Mouse (Mus musculus): Measurements from ENCODE around the gene Gm10647. TPM values are rescaled to one million over a fixed set of nuclear protein-coding genes. Genes with fewer than 3 reads are reported as not detected.
"Not testable (repeated sequence)": the region's sequence is repeated elsewhere in the genome, so short reads cannot be mapped to it uniquely, and the experiment has no call there.

Gene Gm10647
- under 1 TPM; 0.15 to 0.36 TPM for total RNA-seq (2021)
- long read RNA-seq, experiment 1: 0 reads
- long read RNA-seq, experiment 2, partial matches to known transcripts: 0 of 1 reads
- long read RNA-seq, experiment 2, other reads (novel, unspliced or antisense): 0 of 1 reads

DNA sequence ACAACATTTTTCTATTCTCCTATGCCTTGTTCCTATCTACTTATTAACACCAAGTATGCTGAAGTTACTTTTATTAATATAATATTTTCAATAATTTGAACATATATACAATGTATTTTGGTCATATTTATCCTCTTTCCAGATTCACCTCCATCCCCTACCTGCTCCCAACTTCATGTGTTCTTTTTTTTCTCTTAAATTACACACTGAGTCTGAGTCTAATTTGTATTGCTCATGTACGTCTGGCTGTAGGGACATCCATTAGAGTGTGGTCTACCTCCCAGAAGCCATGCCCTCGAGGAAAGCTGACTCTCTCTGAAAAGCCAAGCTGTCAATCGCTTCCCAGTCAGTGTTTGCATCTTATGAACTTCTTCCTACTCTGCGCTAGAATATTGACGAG is at the start of gene Gm10647:
TSS of gene Gm10647 (plus strand) at position 301 of the 400 bp plus-strand sequence.
- DNase-seq: no peak
- intact Hi-C loops (cut with DNase I): no loop called here

DNA sequence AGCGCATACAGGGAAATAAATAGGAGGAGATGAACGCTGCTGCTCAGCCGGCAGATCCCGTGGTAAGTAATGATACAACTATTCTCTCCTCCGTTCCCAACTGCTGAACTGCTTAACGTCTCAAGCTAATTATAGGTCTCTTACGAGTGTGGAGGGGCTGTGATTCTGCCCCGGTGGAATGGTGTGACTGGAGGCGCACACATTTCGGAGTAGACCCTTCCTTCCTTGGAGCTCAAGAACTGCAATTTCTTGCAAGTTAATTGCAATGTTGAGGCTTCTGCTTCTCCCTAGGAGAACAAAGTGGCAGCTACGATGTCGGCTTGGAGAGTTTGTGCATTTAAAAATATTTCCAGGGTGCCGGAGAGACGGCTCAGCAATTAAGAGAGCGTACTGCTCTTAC is 48.4 kb upstream of the Gm10647 start:
- DNase-seq: no peak
- intact Hi-C loops (cut with DNase I): no loop called here

DNA sequence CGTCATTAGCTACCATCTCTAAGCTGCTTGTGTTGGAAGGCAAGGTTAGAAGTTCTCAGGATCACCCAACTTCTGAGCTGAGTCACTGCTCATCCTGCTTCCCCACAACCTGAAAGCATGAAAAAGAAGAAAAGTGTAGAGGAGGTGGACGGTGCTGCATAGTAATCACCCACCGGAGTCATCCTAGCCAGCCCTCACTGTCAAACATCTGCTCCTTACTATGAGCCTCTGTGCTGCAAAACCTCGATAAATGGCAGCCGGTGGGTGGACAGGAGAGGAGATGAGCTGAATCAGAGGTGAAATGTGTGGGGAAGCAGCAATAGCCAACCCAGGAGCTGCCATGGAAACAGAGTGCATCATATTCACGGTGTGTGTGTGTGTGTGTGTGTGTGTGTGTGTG is 44.0 kb upstream of the Gm10647 start:
- intact Hi-C loops (cut with DNase I): no loop called here
- DNase-seq: no peak

DNA sequence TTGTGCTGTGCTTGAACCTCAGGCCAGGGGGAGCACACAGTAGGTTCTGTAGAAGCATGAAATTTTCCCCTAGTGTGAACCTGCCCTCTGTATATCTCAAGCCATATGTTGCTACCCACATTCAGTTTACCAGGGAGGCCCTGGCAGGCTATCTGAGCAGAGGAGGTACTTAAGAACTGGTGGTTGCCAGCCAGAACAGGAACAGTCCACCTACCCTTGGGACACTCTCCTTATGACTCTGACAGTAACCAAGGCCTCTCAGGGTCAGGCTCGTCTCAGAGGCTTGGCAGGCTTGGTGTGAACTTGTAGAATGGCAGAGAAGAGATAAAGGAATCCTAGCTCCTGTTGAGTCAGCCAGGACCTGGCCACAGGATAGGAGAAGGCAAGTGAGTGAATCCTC is 35.8 kb upstream of the Gm10647 start:
- DNase-seq: no peak
- intact Hi-C loops (cut with DNase I): no loop called here

DNA sequence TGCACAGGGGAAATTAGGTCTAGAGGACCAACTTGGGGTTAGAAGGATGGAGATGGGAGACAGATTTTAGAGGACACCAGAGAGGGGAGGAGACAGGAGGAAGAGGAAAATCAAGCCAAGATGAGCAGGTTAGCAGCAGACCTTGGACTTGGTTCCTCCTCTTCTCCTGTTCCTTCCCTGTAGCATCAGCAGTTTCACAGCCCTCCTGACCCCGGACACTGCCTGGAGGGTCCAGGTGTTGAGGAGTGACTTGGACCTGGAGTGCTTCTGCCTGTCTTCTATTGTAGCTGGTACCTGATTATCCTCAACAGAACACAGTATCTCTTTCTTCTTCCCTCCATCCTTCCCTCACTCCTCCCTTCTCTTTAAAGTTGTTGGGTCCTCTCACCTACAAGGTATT is 28.1 kb upstream of the Gm10647 start:
- no peak for DNase-seq
- intact Hi-C loops (cut with DNase I): no loop called here

DNA sequence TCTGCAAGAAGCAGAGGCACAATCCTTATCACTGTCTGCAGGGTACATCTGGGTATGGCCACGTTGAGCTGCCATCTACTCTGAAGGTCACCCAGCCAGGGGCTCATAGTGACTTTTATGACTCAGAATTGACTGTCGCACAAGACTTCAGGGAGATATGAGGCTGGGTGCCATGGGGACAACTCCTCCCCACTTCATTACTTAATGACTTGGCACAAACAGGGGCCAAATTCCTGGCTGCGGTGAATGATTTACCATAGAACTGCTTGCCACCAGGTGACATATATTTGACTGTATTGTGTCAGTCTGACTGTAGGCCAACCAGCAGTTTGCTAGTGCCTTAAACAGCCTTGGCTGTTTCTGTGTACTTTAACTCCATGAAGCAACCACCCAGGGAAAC is 27.6 kb upstream of the Gm10647 start:
- no peak for DNase-seq
- intact Hi-C loops (cut with DNase I): no loop called here

DNA sequence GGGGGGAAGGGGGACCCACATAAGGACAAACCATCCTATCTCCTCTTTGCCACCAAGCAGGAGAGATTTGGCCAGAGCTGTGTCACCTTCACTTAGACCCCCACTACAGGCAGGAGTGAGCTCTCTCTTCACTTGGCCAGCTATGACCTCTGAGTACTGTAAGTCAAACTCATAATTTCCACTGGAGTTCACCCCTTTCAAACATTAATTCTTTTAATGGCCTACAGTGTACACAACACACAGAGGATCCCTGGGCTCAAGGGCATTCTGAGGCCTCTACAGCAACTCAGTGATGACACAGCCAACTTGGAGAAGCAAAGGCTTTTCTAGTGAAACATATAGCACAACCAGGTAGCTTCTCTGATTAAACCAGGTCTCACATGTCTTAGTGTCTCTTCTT is 26.1 kb upstream of the Gm10647 start:
- no peak for DNase-seq

DNA sequence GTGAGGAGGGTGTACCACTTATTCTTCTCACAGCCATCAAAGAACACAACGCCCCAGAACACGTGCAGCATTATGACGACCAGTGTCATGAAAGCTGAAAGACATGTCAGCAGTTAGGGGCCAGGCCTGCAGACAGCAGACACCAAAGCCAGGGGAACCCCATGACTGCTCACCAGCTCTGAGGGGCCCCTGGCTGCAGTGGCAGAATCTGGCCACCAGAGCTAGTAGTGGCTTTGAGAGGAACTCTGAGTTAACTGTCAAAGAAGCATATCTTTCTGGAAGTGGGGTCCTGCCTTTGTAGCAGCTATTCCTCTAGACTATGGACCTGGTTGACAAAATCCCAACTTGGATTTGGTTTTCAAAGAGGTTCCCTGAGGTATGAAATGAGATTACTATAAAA is 12.3 kb upstream of the Gm10647 start:
- not testable (repeated sequence) for DNase-seq
- intact Hi-C loops (cut with DNase I): loop anchor here (1.0 to 10.0 kb wide), 2 partner anchors 39 to 640 kb away; no protein-coding TSS in a partner anchor

More for the DNA sequence above, 26.1 kb upstream of the Gm10647 start:
- intact Hi-C loops (cut with DNase I): no loop called here

DNA sequence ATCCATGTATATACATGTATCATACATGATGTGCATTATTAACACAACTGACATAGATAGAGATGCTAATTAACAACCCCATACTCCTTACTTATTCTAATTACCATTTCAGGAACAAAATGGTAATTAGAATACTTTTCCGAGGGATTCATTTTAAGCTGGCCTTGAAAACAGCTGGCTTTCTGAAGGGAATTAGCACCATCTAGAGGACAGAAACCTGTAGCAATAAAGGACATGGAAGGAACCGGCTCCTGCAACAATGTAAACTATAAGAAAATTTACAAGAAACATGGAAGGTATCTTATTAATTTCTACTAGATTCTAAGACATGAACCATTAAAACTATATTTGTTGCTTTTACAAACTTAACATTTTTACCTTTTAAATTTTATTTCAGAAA is 9.0 kb upstream of the Gm10647 start:
- peak in 1 of 2 experiments; percentile 32 for DNase-seq
- intact Hi-C loops (cut with DNase I): loop anchor here (1.0 to 10.0 kb wide), 6 partner anchors 81 to 643 kb away; partner anchors contain the start of gene Fbxl22

DNA sequence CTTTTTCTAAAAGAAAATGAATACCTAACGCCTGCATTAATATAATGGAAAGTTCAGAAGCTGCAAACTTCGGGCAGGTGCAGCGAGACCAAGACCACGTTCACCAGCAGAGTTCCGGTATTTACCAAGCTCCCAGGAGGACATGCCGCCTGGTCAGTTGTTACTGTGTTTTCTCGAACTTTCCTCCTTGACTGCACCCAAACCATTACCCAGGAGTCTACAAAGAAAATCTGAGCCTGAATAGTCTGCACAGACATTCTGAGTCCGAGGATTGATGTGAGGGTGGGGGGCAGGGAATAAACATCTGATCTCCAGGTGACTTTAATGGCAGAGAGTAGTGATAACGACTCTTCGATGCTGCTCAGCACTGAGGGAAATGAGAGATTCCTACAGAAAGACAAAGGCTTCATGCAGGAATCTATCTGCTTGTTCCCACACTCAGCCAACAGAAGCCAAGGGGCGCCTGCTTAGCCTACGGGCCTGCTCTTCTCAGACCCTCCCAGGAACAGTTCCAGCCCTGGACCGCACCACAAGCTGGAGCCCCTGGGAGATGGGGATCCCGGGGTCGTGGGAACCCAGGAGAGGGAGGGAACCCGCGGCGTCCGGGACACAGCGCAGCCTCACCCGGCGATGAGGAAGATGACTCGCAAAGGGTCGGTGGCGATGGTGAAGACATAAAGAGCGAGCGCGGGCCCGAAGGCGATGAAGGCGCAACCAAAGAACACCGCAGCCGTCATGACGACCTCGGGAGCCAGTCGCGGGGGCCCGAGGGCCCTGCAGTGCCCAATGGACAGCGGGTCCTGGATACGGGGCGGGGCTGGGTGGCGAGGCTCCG is 2.0 kb upstream of the Gm10647 start:
- intact Hi-C loops (cut with DNase I): no loop called here
- DNase-seq: no peak

DNA sequence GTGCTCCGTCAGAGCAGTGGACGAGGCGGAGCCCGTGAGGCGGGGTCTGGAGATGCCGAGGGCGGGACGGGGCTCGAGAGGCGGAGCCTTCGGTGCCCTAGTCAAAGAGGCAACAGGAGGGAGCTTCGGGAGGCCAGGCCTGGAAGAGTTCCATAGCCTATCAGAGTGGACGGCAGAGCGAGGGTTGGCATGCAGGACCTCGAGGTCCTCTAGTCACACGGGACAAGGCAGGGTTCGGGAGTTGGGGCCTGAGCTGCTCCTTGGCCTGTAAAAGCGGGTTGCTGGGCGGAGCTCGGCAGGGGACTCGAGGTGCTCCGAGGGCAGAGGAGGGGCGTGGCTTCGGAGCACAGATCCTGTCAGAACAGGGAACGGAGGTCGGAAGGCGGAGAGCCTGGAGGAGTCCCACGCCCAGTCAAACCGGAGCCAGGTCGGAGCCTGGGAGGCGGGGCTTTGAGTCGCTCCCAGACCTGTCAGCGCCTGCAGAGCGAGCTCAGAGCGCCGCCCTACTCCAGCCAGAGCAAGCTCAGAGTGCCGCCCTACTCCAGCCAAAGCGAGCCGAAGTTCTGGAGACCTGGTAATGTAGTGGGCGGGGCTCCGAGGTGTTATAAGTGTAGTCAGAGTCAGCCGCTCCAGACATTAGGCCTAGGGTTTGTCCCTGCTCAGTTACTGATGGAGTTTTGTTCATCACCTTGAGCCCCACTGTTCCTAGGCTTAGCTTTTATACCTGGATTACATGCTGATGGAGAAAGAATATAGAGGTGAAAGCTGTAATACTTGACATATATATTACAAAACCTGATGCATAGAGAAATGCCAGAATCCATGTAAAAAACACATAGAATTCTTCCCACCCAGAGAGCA is 1.1 kb upstream of the Gm10647 start, which contains the start of gene Aph1b:
TSS of gene Aph1b (minus strand) at position 27 of the 861 bp plus-strand sequence.
- intact Hi-C loops (cut with DNase I): no loop called here
- peak; percentile 94 to 96 for DNase-seq

DNA sequence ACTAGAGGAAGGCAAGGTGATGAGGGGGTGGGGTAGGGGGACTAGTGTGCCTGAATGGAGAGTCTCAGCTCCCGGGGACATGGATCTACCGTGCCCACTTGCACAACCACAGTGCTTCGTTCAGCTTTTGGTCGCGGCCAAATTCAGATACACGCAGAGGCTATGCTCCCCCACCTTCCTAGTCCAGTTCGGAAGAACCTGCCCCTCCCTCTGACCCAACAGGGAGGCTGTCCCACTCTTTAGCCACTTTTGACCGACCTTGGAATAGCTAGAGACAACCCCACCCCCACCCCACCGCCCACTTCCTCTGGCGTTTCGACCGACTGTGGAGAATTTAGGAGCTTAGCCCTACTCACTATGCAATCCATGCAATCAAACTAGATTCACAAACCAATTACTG is 5.1 kb downstream of the Gm10647 start:
- DNase-seq: no peak
- intact Hi-C loops (cut with DNase I): no loop called here

DNA sequence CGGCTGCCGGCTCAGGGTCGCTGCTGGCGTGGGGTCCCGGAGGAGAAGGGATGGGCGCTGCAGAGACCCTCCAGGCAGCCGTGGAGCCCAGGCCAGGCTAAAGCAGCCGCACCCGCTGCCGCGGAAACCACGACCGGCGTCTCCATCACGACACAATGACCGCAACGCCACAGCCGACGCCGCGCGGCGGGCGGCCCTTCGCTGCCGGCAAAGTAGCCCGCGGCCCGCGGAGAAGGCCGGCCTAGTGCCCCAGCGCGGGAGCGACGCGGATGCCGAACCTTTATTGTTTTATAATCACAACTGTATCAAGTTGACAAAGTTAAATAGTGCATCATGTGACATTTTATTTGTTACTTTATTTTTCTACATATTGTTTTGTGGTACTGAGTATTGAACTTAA is 9.1 kb downstream of the Gm10647 start:
- intact Hi-C loops (cut with DNase I); DNase-seq: not testable (repeated sequence)

DNA sequence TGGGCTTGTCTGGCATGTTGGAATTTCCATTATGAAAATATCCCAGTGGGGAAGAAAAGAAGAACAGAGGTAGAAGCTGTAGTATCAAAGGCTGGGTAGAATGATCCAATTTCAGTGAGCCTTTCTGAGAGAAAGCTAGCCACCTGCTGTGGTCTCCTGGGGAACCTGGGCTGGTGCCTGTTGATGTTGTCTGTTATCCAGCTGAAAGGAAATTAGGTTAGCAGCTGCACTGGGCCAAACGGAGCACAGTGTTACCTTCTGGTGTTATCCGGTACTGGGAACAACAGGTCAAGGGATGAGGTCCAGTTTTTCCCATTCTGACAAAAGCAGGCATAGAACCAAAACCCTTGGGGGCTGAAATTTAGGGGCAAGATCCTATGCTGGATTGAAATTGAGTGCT is 16.6 kb downstream of the Gm10647 start:
- no peak for DNase-seq
- intact Hi-C loops (cut with DNase I): no loop called here

DNA sequence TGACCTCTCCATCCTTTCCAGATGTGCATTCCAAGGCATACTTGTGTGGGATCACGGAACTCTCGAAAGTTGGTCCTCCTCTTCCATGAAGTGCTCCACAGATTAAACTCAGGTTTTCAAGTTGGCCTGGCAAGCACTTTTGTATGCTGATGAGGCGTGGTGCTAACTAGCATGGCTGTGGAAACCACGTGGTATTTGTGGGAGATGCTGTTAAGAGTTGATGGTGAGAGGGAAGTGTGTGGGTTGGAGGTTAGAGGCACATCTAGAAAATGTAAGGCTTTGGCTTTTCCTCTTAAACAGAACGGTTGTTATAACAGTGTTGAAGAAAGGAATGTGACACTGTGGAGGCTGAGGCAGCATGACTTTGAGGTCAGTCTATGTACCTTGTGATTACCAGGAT is 24.2 kb downstream of the Gm10647 start:
- intact Hi-C loops (cut with DNase I): loop anchor here (10.0 kb wide), 1 partner anchor 306 kb away; the partner anchor contains the start of gene Fbxl22
- DNase-seq: no peak

DNA sequence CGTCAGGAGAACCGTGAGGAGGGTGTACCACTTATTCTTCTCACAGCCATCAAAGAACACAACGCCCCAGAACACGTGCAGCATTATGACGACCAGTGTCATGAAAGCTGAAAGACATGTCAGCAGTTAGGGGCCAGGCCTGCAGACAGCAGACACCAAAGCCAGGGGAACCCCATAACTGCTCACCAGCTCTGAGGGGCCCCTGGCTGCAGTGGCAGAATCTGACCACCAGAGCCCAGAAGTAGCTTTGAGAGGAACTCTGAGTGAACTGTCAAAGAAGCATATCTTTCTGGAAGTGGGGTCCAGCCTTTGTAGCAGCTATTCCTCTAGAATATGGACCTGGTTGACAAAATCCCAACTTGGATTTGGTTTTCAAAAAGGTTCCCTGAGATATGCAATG is 25.4 kb downstream of the Gm10647 start:
- intact Hi-C loops (cut with DNase I): loop anchor here (10.0 kb wide), 1 partner anchor 307 kb away; the partner anchor contains the start of gene Fbxl22
- DNase-seq: not testable (repeated sequence)

DNA sequence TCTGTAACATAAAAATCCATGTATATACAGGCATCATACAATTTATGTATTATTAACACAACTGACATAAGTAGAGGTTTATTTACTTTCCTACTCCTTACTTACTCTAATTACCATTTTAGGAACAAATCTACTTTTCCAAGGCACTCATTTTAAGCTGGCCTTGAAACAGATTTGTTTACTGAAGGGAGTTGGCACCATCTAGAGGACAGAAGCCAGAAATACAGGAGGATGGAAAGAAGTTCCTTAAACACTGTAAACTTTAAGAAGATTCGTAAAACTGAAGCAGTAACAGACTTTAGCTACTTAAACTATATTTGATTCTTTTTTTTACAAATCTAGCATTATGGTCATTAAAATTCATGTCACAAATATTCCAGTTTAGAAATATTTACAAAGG is 29.2 kb downstream of the Gm10647 start:
- intact Hi-C loops (cut with DNase I): loop anchor here (1.0 to 10.0 kb wide), 4 partner anchors 119 to 359 kb away; partner anchors contain the start of gene Fbxl22
- peak in 1 of 2 experiments; percentile 42 for DNase-seq

DNA sequence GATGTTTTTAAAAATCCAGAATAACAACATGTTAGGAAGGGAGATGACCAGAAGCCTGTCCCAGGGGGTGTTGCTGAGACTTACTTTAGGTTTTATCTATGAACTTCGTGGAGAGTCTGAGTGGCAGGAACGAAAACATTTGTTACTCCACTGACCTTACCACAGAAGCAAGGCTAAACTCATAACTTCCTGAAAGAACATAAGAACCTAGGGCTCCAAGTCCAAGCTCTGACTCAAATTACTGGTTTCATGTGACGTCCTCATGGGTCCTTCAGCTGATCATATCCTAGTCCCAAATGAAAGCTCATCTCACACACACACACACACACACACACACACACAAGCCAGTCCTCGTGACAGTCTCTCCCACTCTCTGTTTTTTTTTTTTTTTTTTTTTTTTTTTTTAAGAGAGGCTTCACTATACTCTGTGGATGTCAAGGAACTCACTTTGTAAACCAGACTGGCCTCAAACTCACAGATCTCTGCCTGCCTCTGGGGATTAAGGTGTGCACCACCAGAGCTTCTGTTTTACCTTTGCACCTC is 35.6 kb downstream of the Gm10647 start:
- no peak for DNase-seq
- intact Hi-C loops (cut with DNase I): loop anchor here (5.0 kb wide), 1 partner anchor 105 kb away; no protein-coding TSS in a partner anchor

DNA sequence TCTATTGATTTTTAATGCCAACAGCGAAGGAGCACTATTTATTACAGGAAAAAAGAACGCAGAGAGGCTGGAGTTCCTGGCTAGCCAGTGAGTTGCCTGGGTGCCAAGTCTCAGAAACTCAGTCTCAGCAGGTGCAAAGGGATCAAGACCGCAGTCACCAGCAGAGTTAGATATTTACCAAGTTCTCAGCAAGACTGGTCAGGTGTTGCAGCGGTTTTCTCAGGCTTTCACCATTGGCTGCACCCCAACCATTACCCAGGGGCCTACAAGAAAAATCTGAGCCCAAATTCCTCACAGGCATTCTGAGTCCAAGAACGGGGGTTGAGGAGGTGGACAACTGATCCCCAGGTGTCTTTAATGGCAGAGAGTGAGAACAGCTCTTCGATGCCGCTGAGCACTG is 37.0 kb downstream of the Gm10647 start:
- DNase-seq: no peak
- intact Hi-C loops (cut with DNase I): loop anchor here (5.0 kb wide), 1 partner anchor 103 kb away; no protein-coding TSS in a partner anchor

Data from heart, postnatal 14 days (tissue).